Mouse (Mus musculus) testis, adult 2 months (tissue): Measurements from ENCODE around the gene Ugt1a8. TPM values are rescaled to one million over a fixed set of nuclear protein-coding genes. Genes with fewer than 3 reads are reported as not detected.

Source experiments
- H3K27ac ChIP-seq: fragments of 200-500 bp; 2 replicates; pipeline ENCODE4 v1.5.1; 2012; ENCODE audit warnings: low read depth, low read length; ENCODE audit not compliant: control insufficient read depth, insufficient read depth
- H3K27me3 ChIP-seq: fragments of 200-500 bp; 2 replicates; pipeline ENCODE4 v1.6.1; 2012; ENCODE audit warnings: mild to moderate bottlenecking, low read length, moderate library complexity; ENCODE audit not compliant: control insufficient read depth, insufficient read depth
- H3K36me3 ChIP-seq: fragments of 200-500 bp; 2 replicates; pipeline ENCODE4 v1.6.1; 2012; ENCODE audit warnings: mild to moderate bottlenecking, low read length; ENCODE audit not compliant: control insufficient read depth, insufficient read depth
- H3K4me1 ChIP-seq: fragments of 200-500 bp; 2 replicates; pipeline ENCODE4 v1.6.1; 2012; ENCODE audit warnings: low read length; ENCODE audit not compliant: control insufficient read depth, insufficient read depth
- H3K4me3 ChIP-seq: fragments of 200-500 bp; 2 replicates; pipeline ENCODE4 v1.5.1; 2012; ENCODE audit warnings: low read depth, mild to moderate bottlenecking, low read length, moderate library complexity, mixed read lengths; ENCODE audit not compliant: control insufficient read depth
- CTCF ChIP-seq: fragments of 200-500 bp; IDR thresholded peaks from 2 replicates; pipeline ENCODE4 v1.5.1; 2012; ENCODE audit warnings: low read depth, mild to moderate bottlenecking, inconsistent platforms, low read length, moderate library complexity; ENCODE audit not compliant: control insufficient read depth, insufficient read depth, insufficient replicate concordance
- POLR2A ChIP-seq: fragments of 200-500 bp; IDR thresholded peaks from 2 replicates; pipeline ENCODE4 v1.6.1; 2012; ENCODE audit warnings: low read depth, mild to moderate bottlenecking, inconsistent platforms, low read length, moderate library complexity; ENCODE audit not compliant: control insufficient read depth
- polyA plus RNA-seq: library from polyadenylated mRNA; depleted of rRNA; stranded (reverse); fragments of >200 nt; gene quantifications from 2 replicates; pipeline ENCODE4 v1.2.3, GENCODE M21; 2012

Gene Ugt1a8
- polyA plus RNA-seq, 1 experiment: not detected

GRCm38 (mm10) chr1:88192136-88192535, 104.5 kb downstream of the Ugt1a8 start:
- H3K4me1 ChIP-seq: no peaks in the 10 kb centered on the region
- H3K27me3 ChIP-seq: no peaks in the 10 kb centered on the region
- no peak overlapping the region for H3K27ac ChIP-seq
- no peak overlapping the region for H3K4me3 ChIP-seq
- no peaks in the 10 kb centered on the region for H3K36me3 ChIP-seq
- TF ChIP-seq POLR2A: no peak
- no peak for TF ChIP-seq CTCF

- Histone ChIP-seq H3K4me1 (no peaks in the 10 kb centered on the region; the same call in 1 of the 2 replicates), H3K27me3 (no peaks in the 10 kb centered on the region), H3K4me3 (no peak overlapping the region), H3K36me3 (no peaks in the 10 kb centered on the region), H3K27ac (no peak overlapping the region)
- TF ChIP-seq POLR2A: no peak
- no peak for TF ChIP-seq CTCF
These were observed 108.1 kb downstream of the Ugt1a8 start for GRCm38 (mm10) chr1:88195687-88196086.

- no peaks in the 10 kb centered on the region for H3K27me3 ChIP-seq
- no peaks in the 10 kb centered on the region; the same call in 1 of the 2 replicates for H3K4me1 ChIP-seq
- no peak overlapping the region for H3K4me3 ChIP-seq
- no peaks in the 10 kb centered on the region for H3K36me3 ChIP-seq
- no peak overlapping the region for H3K27ac ChIP-seq
- TF ChIP-seq CTCF: no peak
- no peak for TF ChIP-seq POLR2A
These were observed 109.8 kb downstream of the Ugt1a8 start for GRCm38 (mm10) chr1:88197443-88197842.

GRCm38 (mm10) chr1:88199996-88200395, 112.4 kb downstream of the Ugt1a8 start:
- TF ChIP-seq POLR2A (no peak), CTCF (no peak)
- Histone ChIP-seq H3K4me3 (no peak overlapping the region), H3K36me3 (no peaks in the 10 kb centered on the region; the same call in none of the 2 replicates), H3K4me1 (no peaks in the 10 kb centered on the region; the same call in 1 of the 2 replicates), H3K27me3 (no peaks in the 10 kb centered on the region), H3K27ac (no peak overlapping the region)

GRCm38 (mm10) chr1:88200456-88200855, 112.8 kb downstream of the Ugt1a8 start, which contains the start of gene Ugt1a2:
Ugt1a2 (plus strand) TSS chr1:88200601.
- Histone ChIP-seq H3K27me3 (no peaks in the 10 kb centered on the region), H3K27ac (no peak within 1 kb of the TSS), H3K4me1 (no peaks in the 10 kb centered on the region; the same call in 1 of the 2 replicates), H3K4me3 (no peak within 1 kb of the TSS), H3K36me3 (no peaks in the 10 kb centered on the region; the same call in none of the 2 replicates)
- TF ChIP-seq POLR2A (no peak), CTCF (no peak)

- Histone ChIP-seq H3K4me3 (peak within 1 kb of the TSS; percentile 97), H3K4me1 (peaks cover 2% of the 10 kb centered on the region; the same call in 1 of the 2 replicates), H3K27ac (peak within 1 kb of the TSS; percentile 100), H3K36me3 (no peaks in the 10 kb centered on the region; the same call in none of the 2 replicates), H3K27me3 (no peaks in the 10 kb centered on the region)
- no peak for TF ChIP-seq CTCF
- TF ChIP-seq POLR2A: peak; percentile 100
These were observed 117.8 kb downstream of the Ugt1a8 start, which contains the start of gene Dnajb3 for GRCm38 (mm10) chr1:88205294-88205922. Dnajb3 (minus strand) TSS chr1:88205782.

GRCm38 (mm10) chr1:88206843-88207479, 119.3 kb downstream of the Ugt1a8 start:
- TF ChIP-seq POLR2A: no peak
- TF ChIP-seq CTCF: no peak
- Histone ChIP-seq H3K36me3 (no peaks in the 10 kb centered on the region; the same call in none of the 2 replicates), H3K27me3 (no peaks in the 10 kb centered on the region), H3K4me1 (peaks cover 2% of the 10 kb centered on the region; the same call in 1 of the 2 replicates), H3K27ac (no peak overlapping the region), H3K4me3 (peak overlapping the region; percentile 63)

- no peaks in the 10 kb centered on the region for H3K27me3 ChIP-seq
- TF ChIP-seq POLR2A (no peak), CTCF (no peak)
- H3K4me3 ChIP-seq: no peak within 1 kb of the TSS
- no peaks in the 10 kb centered on the region for H3K36me3 ChIP-seq
- H3K4me1 ChIP-seq: no peaks in the 10 kb centered on the region
- no peak within 1 kb of the TSS for H3K27ac ChIP-seq
These were observed 124.2 kb downstream of the Ugt1a8 start, which contains the start of gene Ugt1a1 for GRCm38 (mm10) chr1:88211812-88212211. Ugt1a1 (plus strand) TSS chr1:88211959.
